Mouse (Mus musculus) megakaryocyte, adult 5-6 weeks (primary cell): ENCODE results near the gene C1qtnf2. TPM values are rescaled to one million over a fixed set of nuclear protein-coding genes. Genes with fewer than 3 reads are reported as not detected.
A peak's percentile ranks its signal among the peaks of the same experiment; 100 is the strongest.

Source experiments
- ATAC-seq: 2 replicates; pipeline ENCODE4 v1.8.0; 2016; ENCODE audit warnings: mild to moderate bottlenecking, inconsistent platforms; ENCODE audit not compliant: poor library complexity, severe bottlenecking
- total RNA-seq, 2 experiments: library from RNA; stranded (forward) in 1 of 2; stranded (reverse) in 1 of 2; fragments of 153-499, 151-499 nt in 1 of 2; fragments of 221-1000, 200-1000 nt in 1 of 2; gene quantifications; 2 replicates each; pipeline versions ENCODE4 v1.2.3 to v1.2.4; 2015 to 2017

Gene C1qtnf2
- total RNA-seq, 2 experiments from 2014 or later = not detected

DNA sequence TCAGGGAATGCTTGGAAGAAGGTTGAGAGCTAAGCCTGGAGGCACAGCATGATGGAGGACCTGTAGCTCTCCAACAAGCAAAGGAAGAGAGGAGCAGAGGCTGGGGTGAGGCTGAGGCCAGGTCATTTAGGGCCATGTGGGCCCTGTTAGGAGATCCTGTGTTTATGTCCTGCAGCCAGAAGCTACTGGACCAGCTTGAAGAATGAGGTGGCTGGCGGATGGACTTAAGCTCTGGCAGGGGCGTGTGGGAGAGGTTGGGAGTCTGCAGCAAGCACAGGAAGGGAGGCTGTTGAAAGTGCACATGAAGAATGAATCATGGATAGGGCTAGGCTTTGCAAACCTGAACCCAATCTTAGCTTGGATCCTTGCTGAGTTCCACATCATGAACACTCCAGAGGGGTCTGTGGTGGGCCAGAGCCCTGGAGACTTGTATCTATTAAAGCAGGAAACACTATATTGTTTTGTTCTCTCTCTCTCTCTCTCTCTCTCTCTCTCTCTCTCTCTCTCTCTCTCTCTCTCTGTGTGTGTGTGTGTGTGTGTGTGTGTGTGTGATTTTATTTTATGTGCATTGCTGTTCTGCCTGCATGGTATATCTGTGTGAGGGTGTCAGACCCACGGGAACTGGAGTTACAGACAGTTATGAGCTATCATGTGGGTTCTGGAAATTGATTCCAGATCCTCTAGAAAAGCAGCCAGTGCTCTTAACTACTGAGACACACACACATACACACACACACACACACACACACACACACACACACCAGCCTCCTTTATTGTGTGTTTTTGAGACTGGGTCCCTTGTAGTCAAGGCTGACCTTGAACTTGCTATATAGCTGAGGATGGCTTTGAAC lies 7.8 kb downstream of the C1qtnf2 start:
- ATAC-seq = no peak

DNA sequence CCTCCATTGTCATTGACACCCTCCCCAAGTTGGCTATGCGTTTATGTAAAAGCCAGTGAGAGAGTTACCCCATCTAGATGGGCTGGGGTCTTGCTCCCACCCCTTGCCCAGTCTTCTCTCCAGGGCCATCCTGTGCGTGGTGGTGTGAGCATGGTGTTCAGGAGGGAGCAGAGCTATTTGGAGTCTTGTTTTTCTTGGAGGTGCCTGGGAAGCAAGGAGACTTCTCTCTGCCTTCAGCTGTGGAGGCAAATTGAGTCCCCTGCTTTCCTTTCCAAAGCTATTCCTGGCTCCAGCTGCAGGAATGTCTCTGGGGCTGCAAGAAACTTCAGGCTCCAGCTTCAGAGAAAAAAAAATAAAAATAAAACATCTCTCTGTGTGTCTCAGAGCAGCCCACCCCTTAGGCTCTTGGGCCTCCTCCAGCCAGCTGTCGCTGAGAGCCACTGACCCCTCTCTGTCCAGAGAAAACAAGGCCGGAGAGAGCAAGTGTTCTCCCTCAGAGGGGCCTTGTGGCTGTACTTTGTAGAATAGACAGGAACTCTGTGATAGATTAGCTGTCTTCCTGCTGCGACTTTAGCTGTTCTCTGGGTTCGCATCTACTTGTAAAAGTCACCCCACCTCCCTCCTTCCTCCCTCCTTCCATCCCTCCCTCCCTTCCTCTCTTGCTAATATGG lies 9.2 kb downstream of the C1qtnf2 start:
- ATAC-seq = no peak

DNA sequence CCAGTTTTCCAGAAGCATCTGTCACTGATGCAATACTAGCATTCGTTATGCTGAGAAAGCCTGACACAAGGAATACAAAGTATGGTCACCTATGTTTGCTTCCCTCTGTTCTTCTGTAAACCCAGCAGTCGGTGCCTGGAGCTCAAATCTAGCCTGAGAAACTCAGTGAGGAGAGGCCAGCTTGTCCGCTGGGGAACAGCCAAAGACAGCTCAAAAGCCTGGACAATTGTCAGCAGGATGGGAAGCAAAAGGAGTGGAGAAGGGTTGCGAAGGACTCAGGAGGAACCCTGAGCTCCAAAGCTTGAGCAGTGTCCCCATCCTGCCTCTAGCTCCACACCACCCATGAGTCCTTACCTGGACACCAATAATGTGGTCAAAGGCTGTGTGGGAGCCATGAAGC lies 10.0 kb downstream of the C1qtnf2 start:
- no peak for ATAC-seq

DNA sequence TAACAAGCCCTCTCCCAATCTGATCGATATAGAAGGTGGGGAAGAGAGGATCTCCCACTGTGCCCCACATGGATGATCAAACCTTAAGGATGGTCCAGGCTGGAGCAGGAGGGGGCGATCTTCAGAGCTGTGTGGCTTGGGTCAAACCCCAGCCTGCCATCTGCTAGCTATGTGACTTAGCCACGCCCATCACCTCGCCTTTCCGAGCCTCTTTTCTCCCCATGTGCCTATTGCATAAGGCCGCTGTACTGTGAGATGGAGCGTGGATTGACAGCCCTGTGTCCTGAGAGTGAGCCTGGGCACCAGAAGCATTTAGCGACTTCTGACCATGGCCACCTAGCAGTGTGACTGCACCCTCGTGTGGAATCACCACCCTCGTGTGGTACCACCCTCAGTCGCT lies 10.6 kb downstream of the C1qtnf2 start:
- no peak for ATAC-seq

DNA sequence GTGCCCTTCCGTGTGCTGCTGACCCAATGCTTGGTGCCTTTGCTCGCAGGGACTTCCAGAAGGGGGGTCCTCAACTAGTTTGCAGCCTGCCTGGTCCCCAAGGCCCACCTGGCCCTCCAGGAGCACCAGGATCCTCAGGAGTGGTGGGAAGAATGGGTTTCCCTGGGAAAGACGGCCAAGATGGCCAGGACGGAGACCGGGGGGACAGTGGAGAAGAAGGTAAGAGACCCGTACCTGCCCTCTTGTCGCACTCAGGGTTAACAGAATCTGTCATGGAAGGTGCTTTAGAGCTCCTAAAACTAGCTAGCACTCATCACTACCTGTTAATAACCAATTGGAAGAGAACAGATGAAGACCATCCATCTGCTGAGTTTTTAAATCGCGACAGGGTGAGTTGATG lies 11.8 kb downstream of the C1qtnf2 start:
- ATAC-seq = no peak

DNA sequence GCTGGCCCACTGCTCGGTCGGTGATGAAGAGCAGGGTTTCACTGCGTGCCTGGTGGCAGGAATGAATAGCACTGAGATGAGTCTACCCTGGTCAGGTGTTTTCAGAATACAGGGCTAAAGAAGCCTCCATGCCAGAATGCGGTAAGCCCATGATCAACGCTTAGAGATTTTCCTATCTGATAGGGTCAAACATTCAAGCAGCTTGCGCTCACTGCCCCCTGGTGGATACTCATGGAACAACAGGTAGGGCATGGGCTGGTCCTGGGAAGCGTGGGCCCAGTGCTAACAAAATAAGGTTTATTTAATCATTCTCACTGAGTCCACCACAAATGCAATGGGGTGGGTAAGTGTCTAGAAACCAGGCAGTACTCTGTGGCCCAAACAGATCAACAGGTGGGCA lies 18.6 kb downstream of the C1qtnf2 start:
- peak; percentile 82 for ATAC-seq

- peak; percentile 79 for ATAC-seq
Measured at GRCm38 (mm10) chr11:43493815-43494409, 19.8 kb downstream of the C1qtnf2 start.

DNA sequence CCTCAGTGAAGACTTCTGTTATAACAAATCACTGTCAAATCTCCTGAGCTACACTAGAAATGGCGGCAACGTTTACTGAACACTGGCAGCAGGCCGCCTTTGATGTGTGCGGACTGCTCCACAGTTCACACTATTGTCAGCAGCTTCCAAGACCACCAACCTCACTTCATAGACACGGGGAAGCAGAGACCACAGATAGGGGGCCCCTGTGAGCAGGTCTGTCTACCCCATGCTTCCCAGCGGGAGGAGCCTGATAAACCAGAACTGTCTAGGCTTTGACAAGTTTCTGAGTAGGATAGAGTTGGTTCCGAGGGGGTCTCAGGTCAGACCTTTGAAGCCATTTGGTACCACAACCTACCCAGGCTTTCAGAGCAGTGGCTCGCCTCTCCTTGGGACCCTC lies 21.0 kb downstream of the C1qtnf2 start:
- ATAC-seq = no peak

- no peak for ATAC-seq
Measured at GRCm38 (mm10) chr11:43495532-43495931, 21.5 kb downstream of the C1qtnf2 start.

- ATAC-seq = no peak
Measured at GRCm38 (mm10) chr11:43501256-43501655, 27.2 kb downstream of the C1qtnf2 start.

DNA sequence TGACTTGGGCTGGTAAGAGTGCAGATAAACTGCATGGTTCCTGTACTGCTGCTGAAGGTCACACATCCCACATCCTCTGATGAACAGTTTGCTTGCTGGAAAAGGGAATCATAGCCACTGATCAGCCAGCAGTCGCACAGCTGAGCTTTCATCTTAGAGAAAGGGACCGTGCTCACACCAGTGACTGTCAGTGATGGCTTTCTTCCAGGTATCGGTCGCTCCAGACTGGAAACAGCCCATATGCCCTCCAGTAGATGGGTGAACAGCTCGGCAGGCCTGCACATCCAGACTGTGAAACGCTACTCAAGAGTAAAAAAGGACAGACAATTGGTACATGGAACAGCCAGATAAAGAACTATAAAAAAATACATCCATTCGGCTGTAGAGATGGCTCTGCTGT lies 31.1 kb downstream of the C1qtnf2 start:
- no peak for ATAC-seq

GRCm38 (mm10) chr11:43507976-43508375 lies 33.9 kb downstream of the C1qtnf2 start:
- ATAC-seq = no peak

GRCm38 (mm10) chr11:43509878-43510277 lies 35.8 kb downstream of the C1qtnf2 start:
- ATAC-seq = peak; percentile 57; the same call in 1 of the 2 replicates

- ATAC-seq = no peak
Measured at GRCm38 (mm10) chr11:43512661-43513190, 38.6 kb downstream of the C1qtnf2 start.

GRCm38 (mm10) chr11:43516344-43517021 lies 42.4 kb downstream of the C1qtnf2 start:
- ATAC-seq = peak; percentile 82

DNA sequence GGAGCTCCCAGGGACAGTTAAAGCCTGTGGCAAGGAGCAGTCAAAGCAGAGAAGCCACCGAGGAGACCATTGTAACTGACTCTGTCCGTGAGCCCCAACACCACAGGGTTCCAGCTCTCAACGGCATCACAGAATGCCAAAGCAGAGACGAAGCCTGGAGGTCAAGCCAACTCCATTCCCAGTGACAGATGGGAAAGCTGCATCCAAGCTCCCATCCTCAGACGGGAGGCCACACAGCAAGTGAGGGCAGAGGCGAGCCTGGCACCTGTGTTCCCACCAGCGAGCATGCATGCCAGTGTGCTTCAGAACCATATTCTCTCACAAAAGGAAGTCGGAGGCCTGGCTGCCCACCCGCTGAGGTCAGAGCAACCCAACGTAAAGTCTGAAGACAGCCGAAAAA lies 43.6 kb downstream of the C1qtnf2 start:
- no peak for ATAC-seq

- ATAC-seq = no peak
Measured at GRCm38 (mm10) chr11:43518086-43518485, 44.0 kb downstream of the C1qtnf2 start.

- ATAC-seq = no peak
Measured at GRCm38 (mm10) chr11:43518821-43519220, 44.7 kb downstream of the C1qtnf2 start.

DNA sequence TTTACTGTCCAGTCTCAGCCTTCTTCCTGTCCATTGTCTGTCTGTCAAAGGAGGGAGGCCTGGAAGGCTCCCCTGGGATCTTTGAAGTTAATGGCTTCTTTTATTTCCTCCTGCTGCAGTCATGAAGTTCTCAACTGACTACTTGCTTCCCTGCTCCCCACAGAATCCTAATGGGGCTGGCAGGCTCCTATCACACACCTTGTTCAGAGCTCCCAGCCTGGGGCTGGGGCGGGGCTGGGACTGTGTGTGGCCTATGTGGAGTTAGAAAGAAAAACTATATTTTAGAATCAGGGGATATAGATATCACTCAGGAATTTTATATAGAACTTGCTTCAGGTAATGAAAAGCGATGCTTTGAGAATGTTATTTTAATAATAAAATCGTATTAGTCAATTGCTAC lies 46.4 kb downstream of the C1qtnf2 start:
- no peak for ATAC-seq

DNA sequence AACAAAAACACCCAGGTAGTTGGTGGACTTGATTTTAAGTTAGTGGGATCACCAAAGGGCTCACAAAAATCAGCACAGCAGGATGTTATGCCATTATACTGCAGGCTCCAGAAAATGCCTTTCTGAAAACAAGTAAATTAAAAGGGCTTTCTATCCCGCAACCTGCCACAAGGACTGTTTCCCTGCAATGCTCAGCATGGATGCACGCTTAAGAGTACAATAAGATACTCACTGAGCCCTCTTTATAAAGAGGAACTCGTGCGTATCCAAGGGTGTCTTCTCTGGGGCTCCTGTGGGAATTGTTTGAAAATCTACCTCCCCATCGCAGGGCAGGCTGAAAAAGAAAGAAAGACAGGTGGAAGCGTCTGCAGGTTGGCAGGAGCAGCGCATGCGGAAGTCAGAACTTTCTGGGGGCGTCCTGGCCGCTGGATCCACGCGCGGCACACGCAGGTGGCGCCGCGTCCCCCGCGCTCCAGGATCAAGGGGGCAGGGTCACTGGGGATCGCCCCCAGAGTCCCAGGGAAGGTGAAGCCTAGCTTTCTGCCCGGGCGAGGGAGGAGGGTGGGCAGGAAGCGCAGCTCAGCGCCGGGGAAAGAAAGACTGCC lies 54.1 kb downstream of the C1qtnf2 start:
- ATAC-seq = peak; percentile 25
